Mouse (Mus musculus) stomach, embryonic 14.5 days (tissue): ENCODE measurements around the gene Serpina3f. TPM values are rescaled to one million over a fixed set of nuclear protein-coding genes. Genes with fewer than 3 reads are reported as not detected.
"Not testable (repeated sequence)": the region's sequence is repeated elsewhere in the genome, so short reads cannot be mapped to it uniquely, and the experiment has no call there.

Experiments used
- ATAC-seq: fragments of 200-750 bp; cut with Nextera tagmentation; 2 replicates; pipeline ENCODE4 v1.8.0; 2017; ENCODE audit warnings: low read depth, moderate TSS enrichment; ENCODE audit not compliant: insufficient number of reproducible peaks, insufficient read depth, low FRiP score
- H3K27ac ChIP-seq: fragments of 300-500 bp; sonication (generic); 2 replicates; pipeline ENCODE4 v1.5.1; 2014; ENCODE audit warnings: mild to moderate bottlenecking, low read length, moderate library complexity, mixed read lengths
- H3K27me3 ChIP-seq: fragments of 300-500 bp; sonication (generic); 2 replicates; pipeline ENCODE4 v1.6.1; 2014; ENCODE audit warnings: low read length, control low read depth, mixed read lengths; ENCODE audit not compliant: control insufficient read depth, insufficient read depth
- H3K36me3 ChIP-seq: fragments of 300-500 bp; sonication (generic); 2 replicates; pipeline ENCODE4 v1.6.1; 2014; ENCODE audit warnings: mild to moderate bottlenecking, control low read depth, low read length, moderate library complexity, mixed read lengths; ENCODE audit not compliant: control insufficient read depth, insufficient read depth
- H3K4me1 ChIP-seq: fragments of 300-500 bp; sonication (generic); 2 replicates; pipeline ENCODE4 v1.6.1; 2014; ENCODE audit warnings: low read length, control low read depth, mixed read lengths; ENCODE audit not compliant: control insufficient read depth, insufficient read depth
- H3K4me2 ChIP-seq: fragments of 300-500 bp; sonication (generic); replicated peaks from 2 replicates; pipeline ENCODE4 v1.6.1; 2014; ENCODE audit warnings: low read depth, low read length, control low read depth
- H3K4me3 ChIP-seq: fragments of 300-500 bp; sonication (generic); 2 replicates; pipeline ENCODE4 v1.5.1; 2014; ENCODE audit warnings: low read depth, low read length, control low read depth
- H3K9ac ChIP-seq: fragments of 300-500 bp; sonication (generic); replicated peaks from 2 replicates; pipeline ENCODE4 v1.6.1; 2014; ENCODE audit warnings: low read depth, mild to moderate bottlenecking, control low read depth, low read length, moderate library complexity, mixed read lengths
- H3K9me3 ChIP-seq: fragments of 300-500 bp; sonication (generic); 2 replicates; pipeline ENCODE4 v1.6.1; 2016; ENCODE audit warnings: low read depth, low read length, control low read depth; ENCODE audit not compliant: control insufficient read depth
- WGBS: fragments of 180-500 bp; shearing (Covaris S2); extraction: QIAGEN DNeasy Blood & Tissue Kit; methylation state at CpG from one replicate; pipeline ENCODE4 v1.1.7; 2014; 5-methylcytosine and 5-hydroxymethylcytosine counted together
- polyA plus RNA-seq: library from polyadenylated mRNA; unstranded; fragments of >200 nt; fragmentation: Nextera tagmentation; extraction: Ambion mirVana; gene quantifications from 2 replicates; pipeline ENCODE4 v1.2.1, GENCODE M21; 2014

Gene Serpina3f
- polyA plus RNA-seq, 1 experiment from 2014 or later = 0.23 TPM

- Histone ChIP-seq H3K9ac (no peak within 1 kb of the TSS), H3K4me3 (no peak within 1 kb of the TSS), H3K4me2 (no peak within 1 kb of the TSS), H3K4me1 (no peaks in the 10 kb centered on the region), H3K27me3 (no peaks in the 10 kb centered on the region), H3K27ac (no peak within 1 kb of the TSS), H3K36me3 (no peaks in the 10 kb centered on the region), H3K9me3 (no peaks in the 10 kb centered on the region)
- 36% methylated on average over 5 of the region's 5 CpGs for WGBS
- no peak for ATAC-seq
These were observed 21.6 kb downstream of the Serpina3f start, which contains the start of gene Serpina3g for GRCm38 (mm10) chr12:104235915-104236314. Gene Serpina3g (plus strand): TSS chr12:104236245.

GRCm38 (mm10) chr12:104238048-104238447 is 23.7 kb downstream of the Serpina3f start:
- not testable (repeated sequence) for ATAC-seq, H3K36me3 ChIP-seq, H3K4me1 ChIP-seq, H3K4me3 ChIP-seq, H3K27me3 ChIP-seq, H3K9me3 ChIP-seq, H3K4me2 ChIP-seq, H3K9ac ChIP-seq, H3K27ac ChIP-seq
- WGBS = 70% methylated on average over 1 of the region's 1 CpGs

GRCm38 (mm10) chr12:104243307-104243706 is 29.0 kb downstream of the Serpina3f start:
- Histone ChIP-seq H3K4me1 (no peaks in the 10 kb centered on the region), H3K4me2 (no peak overlapping the region), H3K27ac (no peak overlapping the region), H3K27me3 (no peaks in the 10 kb centered on the region), H3K4me3 (no peak overlapping the region), H3K9me3 (no peaks in the 10 kb centered on the region), H3K36me3 (no peaks in the 10 kb centered on the region), H3K9ac (no peak overlapping the region)
- ATAC-seq = no peak

GRCm38 (mm10) chr12:104245092-104245491 is 30.7 kb downstream of the Serpina3f start:
- Histone ChIP-seq H3K4me3 (no peak overlapping the region), H3K36me3 (no peaks in the 10 kb centered on the region), H3K9me3 (no peaks in the 10 kb centered on the region), H3K4me1 (no peaks in the 10 kb centered on the region), H3K4me2 (no peak overlapping the region), H3K27ac (no peak overlapping the region), H3K9ac (no peak overlapping the region), H3K27me3 (no peaks in the 10 kb centered on the region)
- no peak for ATAC-seq
- WGBS = 96% methylated on average over 1 of the region's 1 CpGs

GRCm38 (mm10) chr12:104245595-104245994 is 31.3 kb downstream of the Serpina3f start:
- Histone ChIP-seq H3K27me3 (no peaks in the 10 kb centered on the region), H3K4me1 (no peaks in the 10 kb centered on the region), H3K4me2 (no peak overlapping the region), H3K9me3 (no peaks in the 10 kb centered on the region), H3K9ac (no peak overlapping the region), H3K27ac (no peak overlapping the region), H3K4me3 (no peak overlapping the region), H3K36me3 (no peaks in the 10 kb centered on the region)
- no peak for ATAC-seq
- 77% methylated on average over 3 of the region's 3 CpGs for WGBS

- ATAC-seq = no peak
- H3K9ac ChIP-seq = no peak overlapping the region
- no peaks in the 10 kb centered on the region for H3K4me1 ChIP-seq
- no peaks in the 10 kb centered on the region for H3K27me3 ChIP-seq
- H3K4me3 ChIP-seq = no peak overlapping the region
- no peak overlapping the region for H3K4me2 ChIP-seq
- H3K9me3 ChIP-seq = no peaks in the 10 kb centered on the region
- H3K27ac ChIP-seq = no peak overlapping the region
- no peaks in the 10 kb centered on the region for H3K36me3 ChIP-seq
These were observed 33.2 kb downstream of the Serpina3f start for GRCm38 (mm10) chr12:104247553-104248002.

- Histone ChIP-seq H3K4me2 (no peak overlapping the region), H3K27ac (no peak overlapping the region), H3K9ac (no peak overlapping the region), H3K4me3 (no peak overlapping the region), H3K27me3 (no peaks in the 10 kb centered on the region), H3K36me3 (no peaks in the 10 kb centered on the region), H3K9me3 (no peaks in the 10 kb centered on the region), H3K4me1 (no peaks in the 10 kb centered on the region)
- no peak for ATAC-seq
- WGBS = 74% methylated on average over 3 of the region's 3 CpGs
These were observed 33.9 kb downstream of the Serpina3f start for GRCm38 (mm10) chr12:104248231-104248630.

GRCm38 (mm10) chr12:104261041-104261440 is 46.7 kb downstream of the Serpina3f start:
- Histone ChIP-seq H3K4me3 (no peak overlapping the region), H3K4me1 (no peaks in the 10 kb centered on the region), H3K9ac (no peak overlapping the region), H3K4me2 (no peak overlapping the region), H3K9me3 (no peaks in the 10 kb centered on the region), H3K27ac (no peak overlapping the region), H3K27me3 (no peaks in the 10 kb centered on the region), H3K36me3 (no peaks in the 10 kb centered on the region)
- no peak for ATAC-seq
- 43% methylated on average over 3 of the region's 3 CpGs for WGBS

- Histone ChIP-seq H3K9ac (no peak within 1 kb of the TSS), H3K27me3 (no peaks in the 10 kb centered on the region), H3K36me3 (no peaks in the 10 kb centered on the region), H3K4me3 (no peak within 1 kb of the TSS), H3K27ac (no peak within 1 kb of the TSS), H3K9me3 (no peaks in the 10 kb centered on the region), H3K4me2 (no peak within 1 kb of the TSS), H3K4me1 (no peaks in the 10 kb centered on the region)
- ATAC-seq = no peak
These were observed 48.5 kb downstream of the Serpina3f start, which contains the start of gene Serpina3i for GRCm38 (mm10) chr12:104262863-104263262. Gene Serpina3i (plus strand): TSS chr12:104263122.
